Comparison of ENCODE assay signal across 11 mouse cellular contexts in the genomic region with DNA sequence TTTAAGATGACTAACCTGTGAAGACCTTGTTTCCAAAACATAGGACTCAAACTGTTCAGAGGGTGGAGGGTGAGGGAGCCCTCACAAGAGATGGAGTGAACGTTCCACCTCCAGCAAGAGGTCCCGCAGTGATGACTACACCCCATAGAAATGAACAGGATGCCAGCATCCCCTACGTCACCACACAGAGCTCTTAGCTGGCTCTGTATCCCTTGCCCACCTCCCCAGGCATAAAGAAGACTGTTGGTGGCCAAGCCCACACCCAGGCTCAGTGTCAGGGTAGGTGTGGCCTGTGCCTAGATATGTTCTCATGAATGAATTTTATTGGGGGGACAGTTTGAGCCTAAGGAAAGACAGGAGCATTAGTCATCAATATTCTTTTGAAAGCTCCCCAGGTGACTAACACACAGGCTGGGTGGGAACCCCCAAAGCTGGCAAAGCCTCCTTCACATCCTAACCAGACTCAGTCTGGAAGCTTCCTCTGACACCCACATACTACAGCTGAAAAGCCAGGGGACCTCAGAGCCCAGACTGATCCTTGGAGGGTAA. TPM values are rescaled to one million over a fixed set of nuclear protein-coding genes. Genes with fewer than 3 reads are reported as not detected.
DNase-seq lines count a peak whose midpoint lies in the region; ATAC-seq and TF ChIP-seq lines count a peak whose summit lies in the region.
"Had no signal": no experiment of that assay in that cellular context is flagged by ENCODE, and none has a peak within 500 bp of the region (broad histone marks: within the 10 kb centered on the region; RNA-seq: fewer than 3 reads in every experiment).

No protein-coding gene starts in this region.

- no peak overlapping the region for H3K4me2 ChIP-seq in forebrain, postnatal 0 days (ENCODE audit: low read depth)
- peak overlapping the region; percentile 6 for H3K4me2 ChIP-seq in midbrain, embryonic 12.5 days (replicated peaks)
- H3K4me2 ChIP-seq in midbrain, embryonic 11.5 days: no peak overlapping the region

- H3K27ac ChIP-seq in forebrain, embryonic 10.5 days: no peak overlapping the region
- H3K27ac ChIP-seq in forebrain, postnatal 0 days (ENCODE audit: low read depth, low read length): no peak overlapping the region
- H3K27ac ChIP-seq in midbrain, embryonic 12.5 days (replicated peaks): no peak overlapping the region
- no peak overlapping the region for H3K27ac ChIP-seq in midbrain, embryonic 11.5 days (ENCODE audit: low read depth, low read length)
- peak overlapping the region; percentile 46; the same call in 1 of the 2 replicates for H3K27ac ChIP-seq in small intestine, adult 2 months (ENCODE audit: insufficient read depth, low read depth, low read length)
- H3K27ac ChIP-seq: hindbrain, embryonic 15.5 days had no signal

- H3K27me3 ChIP-seq in forebrain, embryonic 10.5 days (ENCODE audit: poor library complexity, severe bottlenecking): peaks cover 38% of the 10 kb centered on the region
- H3K27me3 ChIP-seq in forebrain, postnatal 0 days (ENCODE audit: insufficient read depth, low read length): peaks cover 15% of the 10 kb centered on the region
- H3K27me3 ChIP-seq in midbrain, embryonic 12.5 days: peaks cover 45% of the 10 kb centered on the region
- peaks cover 21% of the 10 kb centered on the region for H3K27me3 ChIP-seq in midbrain, embryonic 11.5 days (ENCODE audit: control insufficient read depth, insufficient read depth, low read length)
- no peaks in the 10 kb centered on the region for H3K27me3 ChIP-seq in small intestine, adult 2 months (ENCODE audit: control insufficient read depth, insufficient read depth, low read length)

- peak overlapping the region; percentile 68; the same call in 1 of the 2 replicates for H3K4me3 ChIP-seq in forebrain, embryonic 10.5 days
- no peak overlapping the region for H3K4me3 ChIP-seq in forebrain, postnatal 0 days (ENCODE audit: low read depth, low read length)
- no peak overlapping the region for H3K4me3 ChIP-seq in midbrain, embryonic 12.5 days
- no peak overlapping the region for H3K4me3 ChIP-seq in midbrain, embryonic 11.5 days (ENCODE audit: low read depth, low read length)
- H3K4me3 ChIP-seq in small intestine, adult 2 months (ENCODE audit: low read depth, low read length): no peak overlapping the region
- H3K4me3 ChIP-seq: hindbrain, embryonic 15.5 days had no signal

- 91% methylated on average over 3 of the region's 3 CpGs for WGBS in forebrain, embryonic 10.5 days
- 77% methylated on average over 3 of the region's 3 CpGs for WGBS in forebrain, postnatal 0 days
- 84% methylated on average over 3 of the region's 3 CpGs for WGBS in midbrain, embryonic 12.5 days
- 94% methylated on average over 3 of the region's 3 CpGs for WGBS in midbrain, embryonic 11.5 days
- WGBS in small intestine, adult 2 months: 81% methylated on average over 3 of the region's 3 CpGs

- peaks cover 56% of the 10 kb centered on the region for H3K4me1 ChIP-seq in forebrain, embryonic 10.5 days
- H3K4me1 ChIP-seq in forebrain, postnatal 0 days (ENCODE audit: insufficient read depth): no peaks in the 10 kb centered on the region
- peaks cover 10% of the 10 kb centered on the region for H3K4me1 ChIP-seq in midbrain, embryonic 12.5 days
- peaks cover 4% of the 10 kb centered on the region for H3K4me1 ChIP-seq in midbrain, embryonic 11.5 days (ENCODE audit: control insufficient read depth, insufficient read depth, low read length)
- peaks cover 10% of the 10 kb centered on the region for H3K4me1 ChIP-seq in small intestine, adult 2 months (ENCODE audit: control insufficient read depth, insufficient read depth, insufficient read length, low read length)

- H3K9ac ChIP-seq in forebrain, postnatal 0 days: no peak overlapping the region
- no peak overlapping the region for H3K9ac ChIP-seq in midbrain, embryonic 12.5 days (replicated peaks)
- no peak overlapping the region for H3K9ac ChIP-seq in midbrain, embryonic 11.5 days (ENCODE audit: low read length)
- H3K9ac ChIP-seq: hindbrain, embryonic 15.5 days had no signal

- TF ChIP-seq POLR2A in small intestine, adult 2 months (IDR thresholded peaks at IDR 0.05; ENCODE audit: low read depth, low read length): no peak

- ATAC-seq in forebrain, postnatal 0 days: no peak
- no peak for ATAC-seq in midbrain, embryonic 12.5 days (ENCODE audit: low FRiP score, low read depth)
- ATAC-seq in midbrain, embryonic 11.5 days (ENCODE audit: low FRiP score): no peak

- H3K9me3 ChIP-seq in forebrain, embryonic 10.5 days: no peaks in the 10 kb centered on the region
- no peaks in the 10 kb centered on the region for H3K9me3 ChIP-seq in forebrain, postnatal 0 days (ENCODE audit: low read length)
- H3K9me3 ChIP-seq in midbrain, embryonic 12.5 days: no peaks in the 10 kb centered on the region
- H3K9me3 ChIP-seq in midbrain, embryonic 11.5 days (ENCODE audit: control insufficient read depth, low read length): no peaks in the 10 kb centered on the region
- H3K9me3 ChIP-seq: hindbrain, embryonic 15.5 days had no signal

- peaks cover 6% of the 10 kb centered on the region; the same call in 1 of the 2 replicates for H3K36me3 ChIP-seq in forebrain, embryonic 10.5 days (replicated peaks)
- H3K36me3 ChIP-seq in forebrain, postnatal 0 days (ENCODE audit: insufficient read depth): no peaks in the 10 kb centered on the region
- H3K36me3 ChIP-seq in midbrain, embryonic 12.5 days: no peaks in the 10 kb centered on the region
- no peaks in the 10 kb centered on the region for H3K36me3 ChIP-seq in midbrain, embryonic 11.5 days (ENCODE audit: control insufficient read depth, insufficient read depth, low read length)
- no peaks in the 10 kb centered on the region for H3K36me3 ChIP-seq in small intestine, adult 2 months (ENCODE audit: control insufficient read depth, insufficient read depth, low read length)
- H3K36me3 ChIP-seq: hindbrain, embryonic 15.5 days had no signal

- DNase-seq in forebrain, embryonic 10.5 days (ENCODE audit: extremely low spot score, low spot score): no peak
- DNase-seq in forebrain, postnatal 0 days: no peak
- DNase-seq in midbrain, embryonic 11.5 days (ENCODE audit: low spot score, missing footprints): no peak
- DNase-seq in induced T-regulatory cell, adult 2 months (ENCODE audit: low read depth): peak; percentile 81
- DNase-seq in retina, embryonic 14.5 days (ENCODE audit: low spot score): no peak
- DNase-seq in adrenal gland, postnatal 36 days: no peak
- DNase-seq: B cell, adult 2 months; cerebellum, adult 2 months had no signal

- no peak for TF ChIP-seq CTCF in forebrain, postnatal 0 days (IDR thresholded peaks at IDR 0.05; ENCODE audit: low read depth)
- no peak for TF ChIP-seq CTCF in small intestine, adult 2 months (IDR thresholded peaks at IDR 0.05; ENCODE audit: extremely low read depth, insufficient read length, insufficient replicate concordance, low read depth, low read length)

RNA-seq across cellular contexts. Expression of a gene that starts 2.2 kb away (rescaled TPM):
- polyA plus RNA-seq in forebrain, embryonic 10.5 days (2016; fragmentation: Nextera tagmentation; extraction: Ambion mirVana): 6.1 and 8.8 TPM in 2 replicates
- 11.6 and 15.1 TPM in 2 replicates for total RNA-seq in forebrain, postnatal 0 days (2014; rRNA removed)
- polyA plus RNA-seq in forebrain, postnatal 0 days (2015; fragmentation: Nextera tagmentation; extraction: Ambion mirVana): 1.2 and 1.4 TPM in 2 replicates
- polyA plus RNA-seq in midbrain, embryonic 12.5 days (2016; fragmentation: Nextera tagmentation; extraction: Ambion mirVana): 5.0 and 8.0 TPM in 2 replicates
- 2.8 and 4.3 TPM in 2 replicates for polyA plus RNA-seq in midbrain, embryonic 11.5 days (2014; fragmentation: Nextera tagmentation; extraction: Ambion mirVana)
- 29.5 and 36.4 TPM in 2 replicates for polyA plus RNA-seq in small intestine, adult 2 months (2012; rRNA removed)
- total RNA-seq in adrenal gland, postnatal 36 days (2021): 10 to 100 TPM; 19.5 to 24.7 TPM

RNA-seq across cellular contexts. Expression of a gene that starts 18.9 kb away (rescaled TPM):
- polyA plus RNA-seq in forebrain, embryonic 10.5 days (2016; fragmentation: Nextera tagmentation; extraction: Ambion mirVana): 73.2 and 79.8 TPM in 2 replicates
- 11.5 and 14.9 TPM in 2 replicates for total RNA-seq in forebrain, postnatal 0 days (2014; rRNA removed)
- polyA plus RNA-seq in forebrain, postnatal 0 days (2015; fragmentation: Nextera tagmentation; extraction: Ambion mirVana): 6.1 and 6.5 TPM in 2 replicates
- 30.0 and 34.7 TPM in 2 replicates for polyA plus RNA-seq in midbrain, embryonic 12.5 days (2016; fragmentation: Nextera tagmentation; extraction: Ambion mirVana)
- polyA plus RNA-seq in midbrain, embryonic 11.5 days (2014; fragmentation: Nextera tagmentation; extraction: Ambion mirVana): 25.7 and 35.8 TPM in 2 replicates
- 26.8 and 64.8 TPM in 2 replicates for polyA plus RNA-seq in small intestine, adult 2 months (2012; rRNA removed)
- 1 to 10 TPM; 8.7 to 9.1 TPM for total RNA-seq in adrenal gland, postnatal 36 days (2021)

RNA-seq across cellular contexts. Expression of a gene that starts 27.7 kb away (rescaled TPM):
- 313 and 321 TPM in 2 replicates for polyA plus RNA-seq in forebrain, embryonic 10.5 days (2016; fragmentation: Nextera tagmentation; extraction: Ambion mirVana)
- 132 and 163 TPM in 2 replicates for total RNA-seq in forebrain, postnatal 0 days (2014; rRNA removed)
- polyA plus RNA-seq in forebrain, postnatal 0 days (2015; fragmentation: Nextera tagmentation; extraction: Ambion mirVana): 226 and 260 TPM in 2 replicates
- polyA plus RNA-seq in midbrain, embryonic 12.5 days (2016; fragmentation: Nextera tagmentation; extraction: Ambion mirVana): 157 and 160 TPM in 2 replicates
- 176 and 195 TPM in 2 replicates for polyA plus RNA-seq in midbrain, embryonic 11.5 days (2014; fragmentation: Nextera tagmentation; extraction: Ambion mirVana)
- 327 and 537 TPM in 2 replicates for polyA plus RNA-seq in small intestine, adult 2 months (2012; rRNA removed)
- total RNA-seq in adrenal gland, postnatal 36 days (2021): 10 to 100 TPM; 72.4 to 87.2 TPM
